Mouse (Mus musculus) stomach, postnatal 0 days (tissue): ENCODE measurements at regions not wholly inside any gene's neighbourhood (a gene's known extent, or its start where the extent isn't known, plus 50 kb on each side); places are given as distances from the start of the nearest gene placed in this dataset. TPM values are rescaled to one million over a fixed set of nuclear protein-coding genes. Genes with fewer than 3 reads are reported as not detected.

Experiments used
- ATAC-seq: fragments of 200-750 bp; cut with Nextera tagmentation; 2 replicates; pipeline ENCODE4 v1.8.0; 2017; ENCODE audit not compliant: low FRiP score, low TSS enrichment
- DNase-seq: peaks from one replicate; pipeline ENCODE4 v3.0.0-alpha.2; 2016; ENCODE audit warnings: low spot score
- H3K27ac ChIP-seq: fragments of 300-500 bp; sonication (generic); replicated peaks from 2 replicates; pipeline ENCODE4 v1.5.1; 2014; ENCODE audit warnings: mild to moderate bottlenecking, control low read depth
- H3K27me3 ChIP-seq: fragments of 300-500 bp; sonication (generic); 2 replicates; pipeline ENCODE4 v1.6.1; 2014; ENCODE audit warnings: low read length; ENCODE audit not compliant: control insufficient read depth, insufficient read depth
- H3K36me3 ChIP-seq: fragments of 300-500 bp; sonication (generic); 2 replicates; pipeline ENCODE4 v1.6.1; 2014; ENCODE audit warnings: low read length, mixed read lengths; ENCODE audit not compliant: control insufficient read depth, insufficient read depth
- H3K4me1 ChIP-seq: fragments of 300-500 bp; sonication (generic); replicated peaks from 2 replicates; pipeline ENCODE4 v1.6.1; 2014; ENCODE audit warnings: antibody characterized with exemption; ENCODE audit not compliant: control insufficient read depth, insufficient read depth
- H3K4me2 ChIP-seq: fragments of 300-500 bp; sonication (generic); replicated peaks from 2 replicates; pipeline ENCODE4 v1.6.1; 2014; ENCODE audit warnings: low read depth, mild to moderate bottlenecking, control low read depth, moderate library complexity
- H3K4me3 ChIP-seq: fragments of 300-500 bp; sonication (generic); 2 replicates; pipeline ENCODE4 v1.5.1; 2014; ENCODE audit warnings: low read depth, low read length, control low read depth
- H3K9ac ChIP-seq: fragments of 300-500 bp; sonication (generic); 2 replicates; pipeline ENCODE4 v1.6.1; 2014; ENCODE audit warnings: mild to moderate bottlenecking, low read length, control low read depth, mixed read lengths
- H3K9me3 ChIP-seq: fragments of 300-500 bp; sonication (generic); 2 replicates; pipeline ENCODE4 v1.6.1; 2016; ENCODE audit warnings: low read length; ENCODE audit not compliant: control insufficient read depth
- CTCF ChIP-seq: IDR thresholded peaks from 2 replicates; pipeline ENCODE4 v1.5.1; 2016; ENCODE audit warnings: antibody characterized with exemption, low read depth, mild to moderate bottlenecking, moderate library complexity
- EP300 ChIP-seq: optimal IDR thresholded peaks from 2 replicates; pipeline ENCODE3; 2016; ENCODE audit warnings: antibody characterized with exemption
- WGBS: fragments of 180-500 bp; shearing (Covaris S2); extraction: QIAGEN DNeasy Blood & Tissue Kit; methylation state at CpG from one replicate; pipeline ENCODE4 v1.1.7; 2014; 5-methylcytosine and 5-hydroxymethylcytosine counted together
- microRNA-seq: library from miRNA; unstranded; fragments of <30 nt; microRNA quantifications from one replicate; pipeline ENCODE4, GENCODE M21; 2016

DNA sequence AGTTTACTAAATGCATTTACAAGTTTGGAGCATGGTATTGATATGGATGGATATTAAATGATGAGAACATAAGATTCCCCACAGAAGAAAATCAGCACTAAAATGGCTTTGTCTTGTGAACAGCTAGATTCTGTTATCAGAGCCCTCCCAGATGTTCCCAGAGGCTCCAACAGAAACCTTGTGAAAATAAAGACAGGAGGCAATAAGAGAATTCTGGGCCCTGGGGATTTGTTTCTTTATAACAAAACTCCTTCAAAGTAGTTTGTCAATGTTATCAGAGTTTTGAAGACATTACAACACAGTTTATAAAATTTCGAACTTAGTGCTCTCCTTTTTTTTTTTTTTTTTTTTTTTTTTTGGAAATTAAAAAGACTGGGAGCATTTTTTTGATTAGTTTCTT, 56.8 kb upstream of the Dcn start:
- no peaks in the 10 kb centered on the region for H3K27me3 ChIP-seq
- DNase-seq (no peak), ATAC-seq (no peak)
- no peaks in the 10 kb centered on the region for H3K4me1 ChIP-seq
- H3K27ac ChIP-seq: no peak overlapping the region
- 26% methylated on average over 1 of the region's 1 CpGs for WGBS
- no peaks in the 10 kb centered on the region for H3K9me3 ChIP-seq
- H3K9ac ChIP-seq: no peak overlapping the region
- no peak overlapping the region for H3K4me3 ChIP-seq
- no peak overlapping the region for H3K4me2 ChIP-seq
- TF ChIP-seq CTCF (no peak), EP300 (no peak)
- no peaks in the 10 kb centered on the region for H3K36me3 ChIP-seq

DNA sequence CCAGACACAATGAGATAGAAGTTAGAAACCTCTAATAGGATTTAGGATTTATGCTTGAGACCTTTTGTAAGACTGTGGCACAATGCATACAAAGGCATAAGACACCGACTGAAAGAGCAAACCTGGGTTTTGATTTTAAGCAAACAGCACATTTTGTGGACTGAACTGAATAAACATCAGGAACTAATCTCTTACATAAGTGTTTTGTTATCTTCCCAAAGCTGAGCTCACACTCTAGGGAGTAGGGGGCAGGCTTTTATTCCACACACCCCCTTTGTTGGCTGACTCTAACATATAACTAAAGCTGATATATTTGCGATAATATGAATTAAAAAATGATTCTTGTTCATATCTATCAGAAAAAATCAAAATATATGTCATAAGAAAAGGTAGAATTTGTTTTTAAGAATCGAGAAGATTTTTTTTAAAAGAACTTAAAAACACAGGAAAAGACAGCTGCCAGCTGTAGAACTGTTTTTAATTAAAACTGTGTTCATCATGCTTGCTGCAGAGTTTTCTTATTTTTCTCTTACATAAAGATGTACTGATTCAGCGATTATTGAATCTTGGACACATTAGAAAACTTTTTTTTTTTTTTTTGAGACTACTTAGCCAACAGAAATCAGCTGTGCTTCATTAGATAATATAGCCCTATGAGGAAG, 56.2 kb upstream of the Dcn start:
- ATAC-seq (no peak), DNase-seq (no peak)
- 34% methylated on average over 4 of the region's 4 CpGs for WGBS
- H3K4me1 ChIP-seq: no peaks in the 10 kb centered on the region
- no peak overlapping the region for H3K4me2 ChIP-seq
- H3K9ac ChIP-seq: no peak overlapping the region
- H3K36me3 ChIP-seq: no peaks in the 10 kb centered on the region
- TF ChIP-seq EP300: no peak
- H3K27me3 ChIP-seq: no peaks in the 10 kb centered on the region
- H3K4me3 ChIP-seq: no peak overlapping the region
- no peaks in the 10 kb centered on the region for H3K9me3 ChIP-seq
- H3K27ac ChIP-seq: no peak overlapping the region

Small RNA genes in the stretch of these regions (microRNA-seq; reads per million reads assigned to microRNA genes)
- not detected for gene Gm24587
- gene Mir3966: not detected
